Mouse (Mus musculus): Measurements from ENCODE around the gene Dcst1. TPM values are rescaled to one million over a fixed set of nuclear protein-coding genes. Genes with fewer than 3 reads are reported as not detected.

The Dcst1 gene
- polyA plus RNA-seq, 1 experiment from 2014 or later = 0.71 TPM

- Histone ChIP-seq H3K9ac (peak within 1 kb of the TSS; percentile 59), H3K36me3 (no peaks in the 10 kb centered on the region), H3K4me2 (replicated peaks) (peak within 1 kb of the TSS; percentile 100), H3K27ac (peak within 1 kb of the TSS; percentile 71), H3K4me3 (peak within 1 kb of the TSS; percentile 55), H3K9me3 (replicated peaks) (no peaks in the 10 kb centered on the region), H3K4me1 (peaks cover 62% of the 10 kb centered on the region), H3K27me3 (peaks cover 46% of the 10 kb centered on the region)
- ATAC-seq (ENCODE audit: low FRiP score) = peak; percentile 59
- under 1% methylated on average over 39 of the region's 42 CpGs for WGBS
These were observed 29.2 kb upstream of the Dcst1 start, which contains the start of gene Zbtb7b for GRCm38 (mm10) chr3:89394006-89394893. Zbtb7b (minus strand) TSS chr3:89394776.

GRCm38 (mm10) chr3:89393605-89394004 is 28.6 kb upstream of the Dcst1 start:
- Histone ChIP-seq H3K27ac (peak overlapping the region; percentile 71), H3K9ac (peak overlapping the region; percentile 59), H3K4me2 (replicated peaks) (peak overlapping the region; percentile 100), H3K9me3 (replicated peaks) (no peaks in the 10 kb centered on the region), H3K27me3 (peaks cover 46% of the 10 kb centered on the region), H3K36me3 (no peaks in the 10 kb centered on the region), H3K4me1 (peaks cover 62% of the 10 kb centered on the region), H3K4me3 (peak overlapping the region; percentile 55)
- peak; percentile 93 for ATAC-seq (ENCODE audit: low FRiP score)
- WGBS = 1% methylated on average over 15 of the region's 15 CpGs

GRCm38 (mm10) chr3:89392871-89393311 is 27.8 kb upstream of the Dcst1 start:
- Histone ChIP-seq H3K4me3 (peak overlapping the region; percentile 55), H3K4me1 (peaks cover 62% of the 10 kb centered on the region), H3K4me2 (replicated peaks) (peak overlapping the region; percentile 100), H3K36me3 (no peaks in the 10 kb centered on the region), H3K9ac (peak overlapping the region; percentile 68), H3K27ac (no peak overlapping the region), H3K9me3 (replicated peaks) (no peaks in the 10 kb centered on the region), H3K27me3 (peaks cover 46% of the 10 kb centered on the region)
- 1% methylated on average over 19 of the region's 24 CpGs for WGBS
- ATAC-seq (ENCODE audit: low FRiP score) = no peak

GRCm38 (mm10) chr3:89391663-89392511 is 26.8 kb upstream of the Dcst1 start:
- no peak overlapping the region for H3K27ac ChIP-seq
- ATAC-seq (ENCODE audit: low FRiP score) = no peak
- peak overlapping the region; percentile 68 for H3K9ac ChIP-seq
- H3K4me1 ChIP-seq = peaks cover 64% of the 10 kb centered on the region
- WGBS = under 1% methylated on average over 50 of the region's 56 CpGs
- H3K4me2 ChIP-seq (replicated peaks) = peak overlapping the region; percentile 100
- no peaks in the 10 kb centered on the region for H3K9me3 ChIP-seq (replicated peaks)
- peaks cover 46% of the 10 kb centered on the region for H3K27me3 ChIP-seq
- H3K4me3 ChIP-seq = peak overlapping the region; percentile 55
- H3K36me3 ChIP-seq = no peaks in the 10 kb centered on the region

GRCm38 (mm10) chr3:89390699-89391662 is 25.9 kb upstream of the Dcst1 start:
- peak overlapping the region; percentile 100 for H3K4me2 ChIP-seq (replicated peaks)
- H3K4me3 ChIP-seq = peak overlapping the region; percentile 55
- H3K36me3 ChIP-seq = no peaks in the 10 kb centered on the region
- peak overlapping the region; percentile 68 for H3K9ac ChIP-seq
- H3K27me3 ChIP-seq = peaks cover 42% of the 10 kb centered on the region
- no peaks in the 10 kb centered on the region for H3K9me3 ChIP-seq (replicated peaks)
- H3K4me1 ChIP-seq = peaks cover 57% of the 10 kb centered on the region
- no peak overlapping the region for H3K27ac ChIP-seq
- no peak for ATAC-seq (ENCODE audit: low FRiP score)
- 10% methylated on average over 17 of the region's 19 CpGs for WGBS

GRCm38 (mm10) chr3:89390111-89390515 is 25.1 kb upstream of the Dcst1 start:
- Histone ChIP-seq H3K9me3 (replicated peaks) (no peaks in the 10 kb centered on the region), H3K4me1 (peaks cover 48% of the 10 kb centered on the region), H3K4me2 (replicated peaks) (no peak overlapping the region), H3K4me3 (no peak overlapping the region), H3K27me3 (peaks cover 35% of the 10 kb centered on the region), H3K9ac (no peak overlapping the region), H3K36me3 (no peaks in the 10 kb centered on the region), H3K27ac (no peak overlapping the region)
- no peak for ATAC-seq (ENCODE audit: low FRiP score)
- WGBS = 46% methylated on average over 4 of the region's 5 CpGs

- Histone ChIP-seq H3K27ac (no peak overlapping the region), H3K27me3 (peaks cover 32% of the 10 kb centered on the region), H3K4me1 (peaks cover 39% of the 10 kb centered on the region), H3K4me3 (no peak overlapping the region), H3K9me3 (replicated peaks) (no peaks in the 10 kb centered on the region), H3K4me2 (replicated peaks) (no peak overlapping the region), H3K9ac (no peak overlapping the region), H3K36me3 (no peaks in the 10 kb centered on the region)
- no peak for ATAC-seq (ENCODE audit: low FRiP score)
- 74% methylated on average over 5 of the region's 6 CpGs for WGBS
These were observed 24.1 kb upstream of the Dcst1 start for GRCm38 (mm10) chr3:89388901-89389740.

GRCm38 (mm10) chr3:89388134-89388881 is 23.3 kb upstream of the Dcst1 start:
- Histone ChIP-seq H3K27me3 (peaks cover 32% of the 10 kb centered on the region), H3K4me3 (no peak overlapping the region), H3K27ac (no peak overlapping the region)

GRCm38 (mm10) chr3:89387632-89388031 is 22.6 kb upstream of the Dcst1 start:
- H3K4me3 ChIP-seq = no peak overlapping the region
- no peak overlapping the region for H3K4me2 ChIP-seq (replicated peaks)
- no peak overlapping the region for H3K9ac ChIP-seq
- no peaks in the 10 kb centered on the region for H3K36me3 ChIP-seq
- 71% methylated on average over 11 of the region's 11 CpGs for WGBS
- peaks cover 29% of the 10 kb centered on the region for H3K4me1 ChIP-seq
- no peak for ATAC-seq (ENCODE audit: low FRiP score)
- no peak overlapping the region for H3K27ac ChIP-seq
- H3K27me3 ChIP-seq = peaks cover 28% of the 10 kb centered on the region
- no peaks in the 10 kb centered on the region for H3K9me3 ChIP-seq (replicated peaks)

More at GRCm38 (mm10) chr3:89388134-89388881, 23.3 kb upstream of the Dcst1 start:
- Histone ChIP-seq H3K4me1 (peaks cover 36% of the 10 kb centered on the region), H3K9ac (no peak overlapping the region), H3K9me3 (replicated peaks) (no peaks in the 10 kb centered on the region), H3K4me2 (replicated peaks) (0 out of 2 replicates have a peak overlapping the region, but pooled peaks have one; percentile 11), H3K36me3 (no peaks in the 10 kb centered on the region)
- ATAC-seq (ENCODE audit: low FRiP score) = no peak
- WGBS = 73% methylated on average over 11 of the region's 11 CpGs

All from hindbrain, embryonic 12.5 days (tissue).